Mouse (Mus musculus) thymus, postnatal 36 days (tissue): Measurements from ENCODE around the gene Olfr518.

ENCODE experiments used
- DNase-seq, 2 experiments: peaks; one replicate each; pipeline ENCODE4 v3.0.0; 2022; ENCODE audit warnings: mixed read lengths in 2 of 2

The Olfr518 gene

DNA sequence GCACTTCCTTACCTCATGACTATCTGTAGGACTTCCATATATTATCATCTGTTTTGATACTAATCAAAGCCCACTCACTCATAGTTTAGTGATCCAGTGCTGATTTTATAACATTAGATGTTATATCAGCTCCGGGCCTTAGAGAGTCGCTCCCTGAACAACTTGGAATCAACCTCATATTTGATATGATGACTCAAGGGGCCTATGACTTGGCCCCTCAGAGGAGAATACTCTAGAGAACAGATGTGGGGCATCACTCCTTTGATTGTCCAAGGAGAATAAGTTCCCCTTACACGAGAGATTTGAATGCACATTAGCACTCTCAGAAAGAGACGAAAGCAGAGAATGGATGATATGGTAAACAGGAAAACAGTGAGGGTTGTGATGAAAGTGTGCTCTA, at the start of gene Olfr518:
Gene Olfr518 (minus strand): TSS at position 101 of the 400 bp plus-strand sequence.
- DNase-seq, result no peak

- DNase-seq, result peak; percentile 91
Observed at GRCm38 (mm10) chr7:108933794-108934731, 49.3 kb upstream of the Olfr518 start, which contains the start of gene Eif3f. Gene Eif3f, plus strand, starts transcription at chr7:108934417.

DNA sequence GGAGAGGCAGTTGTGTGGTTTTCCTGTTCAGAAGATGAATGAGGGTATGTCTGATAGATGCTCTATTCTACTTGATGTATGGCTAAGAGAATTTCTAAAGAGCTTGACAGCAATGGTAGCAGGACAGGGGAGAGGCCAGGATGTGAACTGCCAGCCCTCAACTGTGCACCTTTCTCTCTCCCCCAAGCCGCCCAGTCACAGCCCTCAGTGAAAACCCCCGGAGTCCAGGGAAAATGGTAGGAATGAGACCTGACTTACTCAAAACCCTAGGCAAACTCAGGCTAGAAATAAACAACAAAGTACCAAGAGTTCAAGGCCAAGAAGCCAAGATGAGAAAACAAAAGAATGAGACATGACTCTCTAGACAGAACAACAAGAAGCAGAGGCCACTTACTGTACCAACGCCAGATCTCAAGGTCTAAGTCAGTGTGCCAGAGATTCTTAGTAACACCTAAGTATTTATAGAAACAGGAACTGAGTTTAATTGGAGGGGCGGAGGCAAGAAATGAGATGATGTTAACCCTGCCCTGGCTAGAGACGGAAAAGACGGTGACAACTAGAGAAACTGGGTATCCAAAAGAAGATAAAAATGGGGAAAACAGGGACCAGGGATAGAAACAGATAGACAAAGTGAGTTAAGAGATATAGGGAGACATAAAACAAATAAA, 45.1 kb upstream of the Olfr518 start, which contains the start of gene Nlrp10:
Gene Nlrp10 (minus strand): TSS at position 453 of the 668 bp plus-strand sequence.
- DNase-seq, result no peak

GRCm38 (mm10) chr7:108928280-108929188, 43.7 kb upstream of the Olfr518 start:
- no peak for DNase-seq

GRCm38 (mm10) chr7:108927043-108927442, 42.2 kb upstream of the Olfr518 start:
- no peak for DNase-seq

DNA sequence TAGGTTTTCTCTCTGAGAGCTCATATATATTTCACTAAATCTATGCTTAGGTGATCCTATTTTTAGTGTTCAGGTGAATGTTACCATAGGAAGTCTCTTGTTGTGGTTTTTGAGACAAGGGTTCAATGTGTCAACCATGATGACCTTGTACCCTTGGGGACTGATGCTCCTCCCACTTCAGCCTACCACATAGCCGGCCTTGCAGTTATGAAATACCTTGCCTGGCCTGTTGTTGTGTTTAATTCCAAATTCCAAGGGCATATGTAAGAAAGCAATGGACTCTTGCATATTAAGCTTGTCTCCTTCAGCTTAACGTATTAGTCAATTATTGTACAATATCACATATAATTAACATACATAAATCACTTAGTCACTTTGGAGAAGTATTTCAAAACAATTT, 19.2 kb upstream of the Olfr518 start:
- no peak for DNase-seq

DNA sequence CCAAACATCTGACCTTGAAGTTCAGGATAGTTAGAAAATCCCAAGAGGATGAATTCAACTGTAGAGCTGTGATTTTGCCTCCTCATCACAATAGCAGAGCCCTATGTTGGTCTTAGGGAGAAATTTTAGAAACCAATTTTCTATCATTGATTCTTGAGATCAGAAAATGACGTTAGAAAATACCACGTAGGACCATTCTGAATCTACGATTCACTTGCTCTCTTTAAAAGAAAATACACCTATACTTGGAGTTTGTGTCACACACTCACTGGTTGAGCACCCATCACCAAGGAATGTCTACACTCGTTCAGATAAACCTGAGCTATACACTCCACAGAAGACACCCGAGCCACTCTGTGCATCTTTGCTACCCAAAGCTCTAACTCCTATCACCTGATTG, 9.5 kb upstream of the Olfr518 start, which contains the start of gene Olfr519:
Gene Olfr519 (minus strand): TSS at position 101 of the 400 bp plus-strand sequence.
- no peak for DNase-seq

DNA sequence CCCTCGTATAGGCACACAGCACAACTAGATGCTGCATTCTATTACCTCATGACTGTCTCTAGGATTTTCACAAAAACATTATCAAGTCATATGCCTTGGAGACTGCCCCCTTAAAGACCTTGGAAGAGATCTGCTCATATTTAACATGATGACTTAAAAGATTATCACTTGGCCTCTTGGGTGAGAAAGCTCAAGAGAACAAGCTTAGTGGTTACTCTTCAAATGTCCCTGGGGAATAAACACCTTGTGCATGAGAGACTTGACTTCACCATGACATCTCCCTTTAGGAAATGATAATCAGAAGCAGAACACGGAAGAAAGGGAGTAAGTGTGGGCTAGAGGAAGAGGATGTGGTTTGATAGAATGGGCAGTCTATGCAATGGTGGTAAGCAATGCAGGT, 12.5 kb downstream of the Olfr518 start, which contains the start of gene Olfr517:
Gene Olfr517 (minus strand): TSS at position 101 of the 400 bp plus-strand sequence.
- DNase-seq, result no peak

GRCm38 (mm10) chr7:108850429-108850828, 34.4 kb downstream of the Olfr518 start, which contains the start of gene Olfr516:
Gene Olfr516, minus strand, starts transcription at chr7:108850529.
- no peak for DNase-seq
